Mouse (Mus musculus) liver, adult 2 months (tissue): ENCODE data around the gene Cd46. TPM values are rescaled to one million over a fixed set of nuclear protein-coding genes. Genes with fewer than 3 reads are reported as not detected.

Source experiments
- DNase-seq: peaks from one replicate; pipeline ENCODE4 v3.0.0-alpha.2; 2011; ENCODE audit warnings: low read depth, low spot score; ENCODE audit errors: extremely low read depth
- H3K27ac ChIP-seq: fragments of 200-500 bp; replicated peaks from 2 replicates; pipeline ENCODE4 v1.5.1; 2012; ENCODE audit warnings: low read depth, mild to moderate bottlenecking, control low read depth, inconsistent platforms, low read length; ENCODE audit not compliant: insufficient read depth
- H3K27me3 ChIP-seq: fragments of 200-500 bp; 2 replicates; pipeline ENCODE4 v1.6.1; 2012; ENCODE audit warnings: mild to moderate bottlenecking, moderate library complexity, low read length, inconsistent platforms; ENCODE audit not compliant: control insufficient read depth, insufficient read depth
- H3K36me3 ChIP-seq: fragments of 200-500 bp; 2 replicates; pipeline ENCODE4 v1.6.1; 2012; ENCODE audit warnings: low read length, inconsistent platforms; ENCODE audit not compliant: control insufficient read depth, insufficient read depth
- H3K4me1 ChIP-seq: fragments of 200-500 bp; 2 replicates; pipeline ENCODE4 v1.6.1; 2011; ENCODE audit warnings: low read length; ENCODE audit not compliant: control insufficient read depth, insufficient read depth
- H3K4me3 ChIP-seq: fragments of 200-500 bp; 2 replicates; pipeline ENCODE4 v1.5.1; 2011; ENCODE audit warnings: low read depth, mild to moderate bottlenecking, control low read depth, low read length, moderate library complexity; ENCODE audit not compliant: insufficient read depth
- H3K79me2 ChIP-seq: fragments of 200-500 bp; 2 replicates; pipeline ENCODE4 v1.6.1; 2012; ENCODE audit warnings: inconsistent platforms, mild to moderate bottlenecking, low read length, moderate library complexity; ENCODE audit not compliant: control insufficient read depth, insufficient read depth
- H3K9ac ChIP-seq: fragments of 200-500 bp; 2 replicates; pipeline ENCODE4 v1.6.1; 2012; ENCODE audit warnings: low read depth, mild to moderate bottlenecking, control low read depth, inconsistent platforms, low read length
- CTCF ChIP-seq: fragments of 200-500 bp; IDR thresholded peaks from 2 replicates; pipeline ENCODE4 v1.5.1; 2011; ENCODE audit warnings: low read depth, low read length, control low read depth
- POLR2A ChIP-seq: fragments of 200-500 bp; IDR thresholded peaks from 2 replicates; pipeline ENCODE4 v1.6.1; 2011; ENCODE audit warnings: low read length, control low read depth; ENCODE audit not compliant: insufficient read depth; ENCODE audit errors: extremely low read depth
- WGBS: fragments of 180-500 bp; shearing (Covaris S2); methylation state at CpG from one replicate; pipeline ENCODE4 v1.1.7; 2018; 5-methylcytosine and 5-hydroxymethylcytosine counted together
- polyA plus RNA-seq: library from polyadenylated mRNA; depleted of rRNA; stranded (reverse); fragments of >200 nt; gene quantifications from 2 replicates; pipeline ENCODE4 v1.2.3, GENCODE M21; 2012
- total RNA-seq: library from RNA; depleted of rRNA; stranded (reverse); fragments of >200 nt; gene quantifications from 2 replicates; pipeline ENCODE4 v1.2.3, GENCODE M21; 2014

The Cd46 gene
- total and polyA plus RNA-seq, 2 experiments = 0.20 to 1.1 TPM

- Histone ChIP-seq H3K4me3 (no peak overlapping the region), H3K9ac (no peak overlapping the region), H3K27ac (0 out of 2 replicates have a peak overlapping the region, but pooled peaks have one; percentile 37), H3K4me1 (peaks cover 9% of the 10 kb centered on the region), H3K27me3 (no peaks in the 10 kb centered on the region), H3K79me2 (no peaks in the 10 kb centered on the region), H3K36me3 (peaks cover 60% of the 10 kb centered on the region)
- no peak for DNase-seq
- 83% methylated on average over 1 of the region's 1 CpGs for WGBS
- TF ChIP-seq CTCF (no peak), POLR2A (no peak)
Observed at GRCm38 (mm10) chr1:195032738-195033137, 59.3 kb downstream of the Cd46 start.

DNA sequence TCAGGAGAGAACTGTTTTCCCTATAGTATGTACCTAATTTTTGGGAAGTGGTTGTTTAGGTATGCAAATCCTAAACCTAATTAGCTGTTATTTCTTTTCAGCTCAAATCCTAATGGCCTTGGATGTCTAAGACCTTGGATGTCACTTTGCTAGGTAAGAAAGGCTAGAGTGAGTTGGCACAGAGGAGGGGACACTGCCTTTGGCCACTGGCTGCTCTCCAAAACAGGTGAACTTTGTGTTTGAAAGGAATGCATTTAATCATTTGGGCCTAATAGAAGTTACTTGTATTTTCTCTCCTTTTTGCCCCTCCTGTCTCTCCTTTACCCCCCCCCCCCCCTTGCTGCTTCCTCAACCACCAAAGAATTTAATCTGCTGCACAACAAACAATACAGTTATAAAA is 60.3 kb downstream of the Cd46 start:
- no peaks in the 10 kb centered on the region for H3K79me2 ChIP-seq
- peaks cover 67% of the 10 kb centered on the region for H3K36me3 ChIP-seq
- TF ChIP-seq POLR2A = no peak
- H3K4me3 ChIP-seq = no peak overlapping the region
- H3K27ac ChIP-seq = no peak overlapping the region
- no peak overlapping the region for H3K9ac ChIP-seq
- peaks cover 8% of the 10 kb centered on the region for H3K4me1 ChIP-seq
- peak; percentile 80 for DNase-seq
- H3K27me3 ChIP-seq = no peaks in the 10 kb centered on the region

GRCm38 (mm10) chr1:195027507-195027906 is 64.5 kb downstream of the Cd46 start:
- Histone ChIP-seq H3K27ac (no peak overlapping the region), H3K4me3 (no peak overlapping the region), H3K36me3 (peaks cover 77% of the 10 kb centered on the region), H3K4me1 (peaks cover 5% of the 10 kb centered on the region), H3K27me3 (no peaks in the 10 kb centered on the region), H3K9ac (no peak overlapping the region), H3K79me2 (no peaks in the 10 kb centered on the region)
- TF ChIP-seq POLR2A = no peak
- no peak for TF ChIP-seq CTCF
- 79% methylated on average over 1 of the region's 1 CpGs for WGBS
- no peak for DNase-seq

DNA sequence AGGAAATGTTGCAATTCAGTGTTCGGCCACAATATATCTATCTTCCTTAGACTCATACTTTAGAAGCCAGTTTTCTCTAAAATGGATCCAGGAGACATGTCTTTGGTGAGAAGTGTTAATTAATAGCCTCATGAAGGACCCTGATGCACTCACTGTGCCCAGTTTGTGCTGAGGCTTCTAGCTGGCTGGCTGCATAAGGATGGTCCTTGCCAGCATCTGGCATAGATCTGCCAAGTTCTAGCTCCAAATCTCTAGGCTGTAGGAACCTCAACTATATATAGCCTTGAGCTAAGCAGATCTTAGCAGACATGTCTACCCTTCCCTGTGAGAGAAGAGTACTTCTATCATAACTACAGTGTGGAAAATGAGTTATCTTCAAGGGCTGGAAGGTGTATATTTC is 68.2 kb downstream of the Cd46 start:
- Histone ChIP-seq H3K36me3 (peaks cover 82% of the 10 kb centered on the region), H3K4me3 (no peak overlapping the region), H3K27me3 (no peaks in the 10 kb centered on the region), H3K79me2 (peaks cover 14% of the 10 kb centered on the region), H3K9ac (no peak overlapping the region), H3K27ac (no peak overlapping the region), H3K4me1 (peaks cover 8% of the 10 kb centered on the region)
- WGBS = 73% methylated on average over 1 of the region's 1 CpGs
- no peak for DNase-seq
- TF ChIP-seq POLR2A (no peak), CTCF (no peak)

GRCm38 (mm10) chr1:195021831-195022230 is 70.2 kb downstream of the Cd46 start:
- H3K9ac ChIP-seq = no peak overlapping the region
- 97% methylated on average over 2 of the region's 2 CpGs for WGBS
- no peak for DNase-seq
- peaks cover 24% of the 10 kb centered on the region for H3K79me2 ChIP-seq
- no peak overlapping the region for H3K4me3 ChIP-seq
- H3K36me3 ChIP-seq = peaks cover 63% of the 10 kb centered on the region
- peaks cover 11% of the 10 kb centered on the region for H3K4me1 ChIP-seq
- no peak for TF ChIP-seq POLR2A
- no peak for TF ChIP-seq CTCF
- H3K27me3 ChIP-seq = no peaks in the 10 kb centered on the region
- H3K27ac ChIP-seq = no peak overlapping the region

DNA sequence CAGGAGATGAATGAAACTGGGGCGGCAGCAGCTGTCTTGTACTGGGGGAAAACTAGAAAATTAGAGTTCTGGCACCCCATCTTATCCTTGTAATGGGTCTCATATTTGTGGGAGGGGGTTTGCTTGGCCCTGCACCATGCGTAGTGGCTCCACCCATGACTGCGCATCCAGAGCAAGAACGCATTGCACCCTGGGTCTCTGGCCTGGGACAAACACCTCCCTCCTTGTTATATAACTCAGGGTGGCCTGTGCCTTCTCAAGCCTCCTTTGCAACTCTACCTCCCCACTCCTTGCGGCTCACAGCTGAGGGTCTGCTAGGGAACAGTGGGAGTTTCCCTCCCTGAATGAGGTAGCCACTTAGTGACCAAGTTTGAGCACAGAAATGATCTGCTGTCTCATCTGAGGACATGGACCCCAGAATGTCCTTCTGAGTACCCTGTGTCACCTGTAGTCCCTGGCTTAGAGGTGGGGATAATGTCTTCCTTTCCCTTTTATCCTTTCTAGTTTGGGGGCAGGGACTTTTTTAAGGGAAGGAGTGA is 72.9 kb downstream of the Cd46 start:
- H3K4me1 ChIP-seq = peaks cover 22% of the 10 kb centered on the region
- no peak overlapping the region for H3K4me3 ChIP-seq
- peaks cover 32% of the 10 kb centered on the region for H3K79me2 ChIP-seq
- H3K9ac ChIP-seq = no peak overlapping the region
- no peak for TF ChIP-seq CTCF
- no peak for TF ChIP-seq POLR2A
- WGBS = 95% methylated on average over 5 of the region's 5 CpGs
- DNase-seq = no peak
- no peak overlapping the region for H3K27ac ChIP-seq
- H3K36me3 ChIP-seq = peaks cover 37% of the 10 kb centered on the region
- no peaks in the 10 kb centered on the region for H3K27me3 ChIP-seq
